Mouse (Mus musculus) CD4-positive, CD25-positive, alpha-beta regulatory T cell, adult 4 months (primary cell): ENCODE measurements around the gene Ptcra. TPM values are rescaled to one million over a fixed set of nuclear protein-coding genes. Genes with fewer than 3 reads are reported as not detected.
"Not testable (repeated sequence)": the region's sequence is repeated elsewhere in the genome, so short reads cannot be mapped to it uniquely, and the experiment has no call there.

Experiments
- ATAC-seq: one replicate; pipeline ENCODE4 v1.8.0; 2017
- polyA plus RNA-seq, 2 experiments: library from polyadenylated mRNA; unstranded; fragments of 100-300 nt; shearing (Covaris generic); gene quantifications; one replicate each; pipeline ENCODE4 v1.2.1; 2017

The Ptcra gene
- polyA plus RNA-seq, 2 experiments from 2014 or later = 0.49 TPM; not detected in 1

DNA sequence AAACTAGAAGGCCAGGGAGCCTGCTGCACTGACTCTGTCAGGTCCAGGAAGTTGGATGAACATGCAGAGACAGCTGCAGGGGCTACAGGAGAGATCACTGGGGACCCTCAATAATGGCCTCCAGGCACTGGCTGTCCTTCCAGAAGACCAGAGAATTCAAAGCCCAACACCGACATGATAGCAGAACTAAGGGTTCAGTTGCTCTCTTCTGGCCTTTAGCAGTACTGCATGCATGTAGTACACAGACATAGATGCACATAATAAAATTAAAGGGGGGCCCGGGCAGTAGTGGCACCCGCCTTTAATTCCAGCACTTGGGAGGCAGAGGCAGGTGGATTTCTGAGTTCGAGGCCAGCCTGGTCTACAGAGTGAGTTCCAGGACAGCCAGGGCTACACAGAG, 7.5 kb upstream of the Ptcra start:
- ATAC-seq = no peak

DNA sequence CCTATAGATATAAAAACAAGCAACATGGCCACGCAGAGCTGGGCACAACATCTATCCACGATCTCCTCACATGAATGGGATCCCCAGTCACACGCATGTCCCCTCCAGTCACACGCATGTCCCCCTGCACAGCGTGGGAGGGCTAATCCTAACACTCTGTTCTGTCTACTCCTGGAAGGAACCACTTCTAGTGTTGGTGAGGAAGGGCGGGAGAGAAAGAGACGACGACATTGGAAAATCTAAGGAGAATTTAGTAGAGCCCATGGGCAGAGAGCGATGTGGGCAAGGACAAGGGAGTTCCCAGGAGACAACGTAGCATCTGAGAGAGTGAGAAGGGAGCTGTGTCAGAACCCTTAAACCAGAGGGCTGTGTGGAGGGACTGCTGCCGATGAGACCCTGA, 7.0 kb upstream of the Ptcra start:
- ATAC-seq = no peak

DNA sequence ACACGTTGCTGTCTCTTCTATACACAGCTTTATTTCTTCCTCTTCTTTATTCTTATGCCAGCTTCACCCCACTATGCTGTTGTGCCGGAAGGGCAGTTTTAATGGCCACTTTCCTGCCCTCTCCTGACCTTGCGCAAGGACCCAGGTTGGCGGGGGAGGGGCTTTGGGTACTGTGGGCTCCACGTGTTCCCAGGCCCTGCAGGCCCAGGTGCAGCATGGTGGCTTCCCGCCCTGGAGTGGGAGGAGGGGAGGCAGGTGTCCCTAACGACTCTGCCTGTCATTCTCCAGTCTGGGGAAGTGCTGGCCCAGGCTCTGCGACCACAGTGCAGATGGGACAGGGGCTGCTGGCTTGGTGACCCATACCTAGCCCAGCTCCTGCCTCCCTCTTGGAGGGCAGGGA, 4.4 kb upstream of the Ptcra start:
- no peak for ATAC-seq

DNA sequence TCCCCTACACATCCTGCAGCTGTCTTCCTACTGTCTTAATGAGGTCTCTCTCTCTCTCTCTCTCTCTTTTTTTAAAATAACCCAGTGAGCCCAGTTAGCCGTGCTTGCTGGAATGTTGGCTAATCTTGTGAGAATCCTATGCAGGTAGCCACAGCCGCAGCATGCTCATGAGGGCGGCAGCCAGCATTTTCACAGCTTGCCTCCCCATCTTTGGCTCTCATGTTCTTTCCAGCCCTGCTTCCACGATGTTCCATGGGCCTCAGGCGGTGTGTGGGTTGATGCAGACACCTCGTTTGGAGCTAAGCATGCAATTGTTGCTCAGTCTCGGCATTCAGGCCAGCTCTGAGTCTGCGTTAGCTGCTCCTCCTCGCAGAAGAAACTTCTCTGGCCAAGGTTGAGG, 1.4 kb upstream of the Ptcra start:
- ATAC-seq = not testable (repeated sequence)

DNA sequence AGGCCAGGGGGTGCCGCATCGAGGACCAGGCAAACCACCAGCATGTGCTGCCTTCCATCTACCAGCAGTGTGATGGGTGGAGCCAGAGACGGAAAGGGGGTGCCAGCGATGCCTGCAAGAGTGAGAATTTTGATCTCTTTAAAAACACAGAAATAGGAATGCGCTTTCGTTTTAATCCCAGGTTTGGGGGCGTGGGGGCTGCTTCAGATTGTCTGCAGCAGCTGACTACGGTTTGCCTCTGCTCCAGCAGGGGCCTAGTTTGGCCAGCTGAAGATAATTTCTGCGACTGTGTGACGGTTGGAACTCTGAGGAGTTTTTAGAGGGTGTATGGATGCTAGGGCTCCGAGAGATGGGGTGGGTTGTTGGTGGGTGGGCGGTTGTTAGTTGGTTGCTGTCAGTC, 4.8 kb downstream of the Ptcra start:
- no peak for ATAC-seq

DNA sequence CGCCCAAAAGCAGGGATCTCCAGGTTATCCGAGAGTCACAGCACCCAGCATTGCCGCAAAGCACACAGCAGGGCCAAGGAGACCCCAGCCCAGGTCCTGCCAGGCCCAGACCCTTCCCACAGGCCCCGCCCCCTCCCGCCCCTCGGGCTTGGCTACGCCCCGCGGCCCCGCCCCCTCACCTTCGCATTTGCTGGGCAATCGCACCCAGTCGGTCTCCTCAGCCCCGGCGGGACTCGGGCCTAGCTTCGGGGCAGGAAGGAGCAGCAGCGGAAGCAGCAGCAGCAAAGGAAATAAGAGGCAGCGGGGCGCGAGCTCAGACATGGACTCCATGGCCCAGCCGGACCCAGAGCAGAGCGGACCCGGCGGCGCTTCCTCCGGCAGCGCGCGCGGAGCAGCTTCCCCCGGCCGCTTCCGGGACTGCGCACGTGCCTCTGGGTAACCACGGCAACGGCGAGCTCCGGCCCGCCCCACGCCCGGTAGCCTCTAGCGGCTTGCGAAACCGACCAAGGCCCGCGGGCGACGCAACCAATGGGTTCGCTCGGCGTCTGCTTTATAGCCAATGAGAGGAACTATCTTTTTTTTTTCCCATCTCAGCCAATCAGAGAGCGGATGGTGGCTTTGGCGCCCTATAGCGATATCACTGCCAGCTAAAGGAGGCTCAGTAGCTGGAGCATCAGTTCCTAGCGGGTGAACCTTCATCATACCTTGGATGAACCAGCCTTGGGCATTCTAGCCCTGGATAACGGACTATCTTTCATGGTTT, 11.5 kb downstream of the Ptcra start, which contains the start of gene Cnpy3:
TSS of gene Cnpy3 (minus strand) at position 421 of the 763 bp plus-strand sequence.
- ATAC-seq = peak; percentile 96

DNA sequence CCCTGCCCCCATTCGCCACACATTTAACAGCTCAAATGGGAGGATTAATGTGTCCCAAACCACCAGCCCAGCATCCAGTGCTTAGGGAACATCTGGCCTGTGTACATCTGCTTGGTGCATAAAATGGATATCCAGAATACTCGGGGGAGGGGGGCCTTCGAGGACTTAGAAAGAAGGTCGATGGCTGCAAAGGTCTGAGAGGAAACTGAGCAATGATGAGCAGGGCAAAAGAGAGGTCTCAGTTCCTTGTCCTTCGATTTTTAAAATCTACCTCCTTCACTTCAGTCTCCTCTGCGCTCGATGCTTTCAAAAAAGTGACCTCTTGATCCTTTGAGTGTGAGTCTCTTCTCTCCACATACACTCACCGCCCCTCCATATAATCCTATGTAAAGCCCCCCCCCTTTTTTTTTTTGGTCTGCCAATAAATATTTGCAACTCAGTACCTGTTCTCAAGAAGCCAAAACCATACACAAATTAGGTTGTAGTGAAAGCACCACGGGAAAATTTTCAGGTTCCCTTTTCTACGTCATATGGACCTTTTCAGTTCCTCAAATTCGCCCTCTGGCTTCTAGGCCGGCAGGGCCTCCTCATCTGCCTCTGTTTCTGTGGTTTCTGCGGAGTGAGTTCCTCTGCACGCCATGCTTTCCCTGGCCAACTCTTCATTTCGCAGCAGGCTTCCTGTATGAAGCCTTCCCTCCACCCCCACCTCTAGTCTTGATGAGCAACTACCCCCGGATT, 12.3 kb downstream of the Ptcra start:
- peak; percentile 33 for ATAC-seq

DNA sequence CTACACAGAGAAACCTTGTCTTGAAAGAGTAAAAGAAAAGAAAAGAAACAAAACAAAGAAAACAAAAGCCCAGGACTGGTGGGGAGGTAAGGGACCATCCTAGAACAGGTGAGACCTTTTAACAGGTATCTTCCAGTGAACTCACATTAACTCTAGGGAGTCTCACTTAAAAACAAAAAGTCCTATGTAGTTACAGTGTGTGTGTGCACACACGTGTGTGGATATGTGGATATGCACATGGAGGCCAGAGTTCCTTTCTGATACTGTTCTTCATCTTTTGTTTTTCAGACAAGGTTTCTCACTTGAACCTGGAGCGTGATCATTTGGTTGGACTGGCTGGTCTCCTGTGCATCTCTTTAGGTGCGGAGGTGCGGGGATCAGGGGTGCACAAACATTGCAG, 12.9 kb downstream of the Ptcra start:
- no peak for ATAC-seq

DNA sequence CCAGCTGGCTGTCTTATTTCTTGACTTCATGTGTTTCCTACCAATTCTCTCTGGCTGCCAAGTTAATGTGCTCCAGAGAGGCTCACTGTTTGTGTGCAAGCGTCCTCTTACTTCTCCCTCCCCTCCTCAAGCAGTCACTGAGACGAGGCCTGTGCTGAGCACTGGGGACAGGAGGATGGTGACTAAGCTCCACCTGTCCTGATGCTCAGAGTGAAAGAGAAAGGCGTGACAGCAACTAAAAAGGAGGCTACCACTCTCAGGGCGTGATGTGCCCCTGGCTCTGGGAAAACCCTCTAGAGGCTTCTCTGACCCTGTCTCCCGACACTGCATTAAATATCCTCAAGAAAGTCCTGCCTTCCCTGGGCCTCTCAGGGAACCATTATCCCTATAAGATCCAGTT, 14.2 kb downstream of the Ptcra start:
- no peak for ATAC-seq

DNA sequence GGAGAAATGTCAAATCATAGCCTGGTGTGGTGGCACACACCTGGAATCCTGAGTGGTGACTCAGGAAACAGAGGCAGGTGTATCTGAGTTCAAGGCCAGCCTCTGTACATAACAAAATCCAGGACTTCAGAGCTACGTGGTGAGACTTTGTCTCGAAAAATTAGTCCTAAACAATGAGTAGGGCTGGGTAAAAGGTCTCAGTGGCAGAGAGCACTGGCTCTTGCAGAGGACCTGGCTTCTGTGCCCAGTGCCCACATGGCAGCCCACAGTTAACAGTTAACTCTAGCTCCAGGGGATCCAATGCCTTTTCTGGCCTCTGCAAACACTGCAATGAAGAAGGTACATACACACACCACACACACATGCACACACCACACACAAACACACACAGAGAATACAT, 15.7 kb downstream of the Ptcra start:
- ATAC-seq = no peak

DNA sequence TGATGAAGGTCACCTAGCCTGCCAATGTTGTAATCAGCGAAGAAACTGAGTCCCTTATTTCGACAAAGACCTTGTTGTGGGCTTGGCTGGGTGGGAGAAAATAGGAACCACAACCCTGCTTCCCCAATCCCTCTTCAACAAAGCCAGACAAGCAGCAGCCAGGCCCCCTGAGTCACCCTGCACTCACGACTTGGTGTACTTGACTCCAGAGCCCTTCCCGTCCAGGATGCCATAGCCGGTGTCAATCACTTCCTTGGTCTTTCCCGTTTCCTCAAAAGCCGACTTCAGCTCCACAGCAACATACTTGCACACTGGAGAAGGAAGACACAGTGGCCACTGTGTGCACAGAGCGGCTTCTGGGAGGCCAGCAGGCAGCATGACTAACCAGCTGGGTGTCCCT, 16.3 kb downstream of the Ptcra start:
- ATAC-seq = no peak

DNA sequence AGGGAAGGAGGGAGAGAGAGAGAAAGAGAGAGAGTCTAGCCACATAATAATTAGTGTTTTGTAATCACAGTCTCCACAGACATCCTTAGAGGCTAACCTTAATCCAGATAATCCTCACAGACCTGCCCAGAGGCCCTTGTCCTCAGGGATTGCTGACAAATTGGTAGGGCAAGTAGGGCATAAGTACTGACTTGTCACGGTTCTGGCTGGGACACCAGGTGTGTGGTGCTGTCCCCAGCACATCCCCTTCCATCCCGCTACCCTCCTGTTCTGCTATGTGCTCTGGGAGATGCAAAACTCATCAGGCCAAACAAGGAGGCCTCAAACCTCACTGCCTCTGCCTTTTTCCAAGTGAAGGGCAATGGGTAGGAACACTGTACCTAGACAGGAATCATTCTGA, 18.0 kb downstream of the Ptcra start:
- ATAC-seq = no peak

DNA sequence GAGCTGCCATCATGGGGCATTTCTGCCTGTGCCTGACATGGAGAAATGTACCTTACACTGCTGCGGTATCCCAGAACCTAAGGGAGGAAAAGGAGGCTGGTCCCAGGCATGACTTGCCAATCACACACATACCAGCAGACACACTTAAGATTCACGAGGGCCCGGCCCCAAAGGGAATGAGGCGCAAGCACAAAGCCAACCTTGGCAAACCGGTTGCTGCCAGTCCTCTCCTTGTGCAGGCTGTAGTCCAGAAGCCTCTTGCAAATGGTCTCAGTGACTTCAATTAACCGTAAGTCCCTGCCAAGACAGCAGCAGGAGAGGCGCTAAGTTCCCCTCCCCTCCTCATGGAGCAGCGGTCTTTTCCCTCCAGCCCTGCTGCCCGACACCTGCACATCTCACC, 20.5 kb downstream of the Ptcra start:
- ATAC-seq = no peak

DNA sequence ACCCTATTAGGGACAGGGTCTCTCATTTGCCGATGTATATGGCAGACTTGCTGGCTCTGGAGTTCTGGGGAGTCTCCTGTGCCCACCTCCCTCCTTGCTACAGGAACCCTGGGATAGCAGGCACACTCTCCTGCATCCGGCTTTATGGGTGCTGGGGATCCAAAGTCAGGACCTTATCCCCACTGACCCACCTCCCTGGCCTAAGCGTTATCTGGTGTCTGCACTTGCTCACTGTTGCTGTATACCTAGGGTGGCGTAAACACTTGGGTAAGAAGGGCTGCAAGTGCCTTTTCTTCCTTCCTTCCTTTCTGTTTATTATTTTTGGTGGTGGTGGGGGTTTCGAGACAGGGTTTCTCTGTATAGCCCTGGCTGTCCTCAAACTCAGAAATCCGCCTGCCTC, 22.2 kb downstream of the Ptcra start:
- no peak for ATAC-seq

DNA sequence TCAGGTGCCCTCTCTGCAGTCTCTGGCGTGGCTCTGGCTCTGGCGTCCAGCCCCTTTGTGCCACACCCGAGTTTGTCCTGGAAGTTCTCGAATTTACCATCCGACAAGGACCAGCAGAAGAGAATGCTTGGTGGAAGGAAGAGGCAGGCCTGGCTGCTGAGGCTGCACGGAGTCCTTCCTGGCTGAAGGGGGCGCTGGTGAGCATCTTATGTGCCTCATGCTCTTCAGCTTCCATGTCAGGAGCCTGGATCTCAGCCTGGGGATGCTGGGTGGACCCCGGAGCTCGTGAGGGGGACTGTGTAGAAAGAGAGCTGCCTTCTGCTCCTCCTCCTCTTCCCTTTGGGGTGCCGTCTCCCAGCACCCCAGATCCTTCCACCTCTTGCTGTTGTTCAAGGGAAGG, 27.4 kb downstream of the Ptcra start:
- ATAC-seq = no peak

DNA sequence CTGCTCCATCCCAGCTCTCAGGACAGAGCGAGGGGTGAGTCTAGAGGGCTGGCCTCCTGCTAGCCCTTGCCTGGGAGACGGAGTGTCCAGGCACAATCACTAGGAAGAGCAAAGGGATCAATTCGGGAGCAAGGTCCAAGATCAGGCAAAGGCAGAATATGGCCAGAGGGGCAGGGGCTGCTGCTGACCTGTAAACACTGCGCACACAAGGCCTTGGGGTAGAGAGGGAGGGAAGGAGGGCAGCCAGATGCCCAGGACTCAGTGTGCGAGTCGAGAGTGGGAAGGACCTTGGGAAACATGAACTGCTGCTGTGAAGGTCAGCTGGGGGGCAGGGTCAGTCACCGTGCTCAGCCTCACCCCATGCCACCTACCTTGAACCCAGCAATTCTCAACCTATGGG, 28.2 kb downstream of the Ptcra start:
- no peak for ATAC-seq

DNA sequence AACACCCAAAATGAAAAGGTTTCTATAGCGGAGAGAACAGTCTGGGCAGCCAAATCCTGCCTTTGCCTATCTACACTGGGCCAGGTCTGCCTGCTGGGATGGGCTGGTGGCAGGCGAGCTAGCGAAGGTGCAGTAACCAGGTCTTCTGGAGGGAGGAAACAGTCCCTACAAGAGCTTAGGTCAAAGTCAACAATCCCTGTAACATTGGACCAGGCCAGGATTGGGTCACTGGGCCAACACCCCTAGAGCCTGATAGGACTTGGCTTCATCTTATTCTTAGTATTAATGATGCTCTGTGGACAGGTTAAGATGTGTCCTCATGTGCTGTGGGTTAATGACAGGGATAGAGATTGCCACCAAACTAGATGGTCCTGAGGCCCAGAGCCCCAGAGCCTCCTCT, 29.5 kb downstream of the Ptcra start:
- no peak for ATAC-seq

DNA sequence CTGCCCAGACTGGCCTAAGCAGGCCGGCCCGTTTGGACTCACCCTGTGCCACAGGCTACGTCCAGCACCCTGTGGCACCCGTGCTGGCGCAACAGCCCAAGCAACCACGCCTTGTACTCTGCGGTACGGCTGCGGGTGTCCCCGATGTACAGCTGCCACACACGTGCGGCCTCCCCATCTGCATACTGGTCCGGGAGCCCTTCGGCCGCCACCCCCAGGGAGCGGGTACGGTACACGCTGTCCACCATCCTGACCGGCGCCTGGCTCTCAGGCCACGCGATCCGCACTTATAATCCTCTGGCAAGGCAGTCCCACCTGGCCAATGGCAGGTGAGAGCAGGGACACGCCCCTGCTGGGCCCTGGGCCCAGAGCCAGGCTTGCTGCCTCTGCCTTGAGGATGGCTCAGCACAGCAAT, 34.6 kb downstream of the Ptcra start, which contains the start of gene Gnmt:
TSS of gene Gnmt (minus strand) at position 265 of the 415 bp plus-strand sequence.
- no peak for ATAC-seq

DNA sequence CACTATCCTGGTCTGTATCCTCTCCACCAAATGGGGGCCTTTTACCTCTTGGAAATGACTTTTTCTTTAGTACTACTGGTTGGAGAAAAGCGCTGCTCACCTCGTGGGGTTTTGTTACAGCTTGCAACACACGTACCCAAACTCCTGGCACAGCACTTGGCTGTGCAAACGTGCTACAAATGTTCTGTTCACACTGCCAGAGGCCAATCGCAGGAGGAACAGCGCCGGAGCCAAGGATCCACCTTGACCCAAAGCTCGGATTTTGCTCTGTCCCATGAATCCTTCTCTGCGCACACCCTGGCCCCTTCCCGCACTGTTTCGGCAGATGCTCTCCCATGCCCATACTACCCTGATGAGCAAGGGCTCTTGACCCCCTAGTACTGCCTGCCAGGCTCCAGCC, 35.0 kb downstream of the Ptcra start:
- ATAC-seq = no peak

DNA sequence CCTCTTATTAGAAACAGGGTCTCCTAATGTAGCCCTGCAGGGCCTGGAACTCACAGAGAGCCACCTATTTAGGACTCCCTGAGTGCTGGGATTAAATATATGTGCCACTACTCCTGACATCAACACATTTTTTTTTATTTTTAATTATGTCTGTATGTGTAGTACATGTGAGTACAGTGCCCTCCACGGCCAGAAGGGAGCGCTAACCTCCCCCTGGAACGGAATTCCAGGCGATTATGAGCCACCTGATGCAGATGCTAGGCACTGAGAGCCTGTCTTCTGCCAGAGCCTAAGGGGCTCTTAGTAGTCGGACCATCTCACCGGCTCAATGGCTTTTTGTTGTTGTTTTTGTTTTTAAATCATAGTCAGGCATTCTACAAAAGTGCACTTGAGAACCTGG, 35.5 kb downstream of the Ptcra start:
- ATAC-seq = no peak

DNA sequence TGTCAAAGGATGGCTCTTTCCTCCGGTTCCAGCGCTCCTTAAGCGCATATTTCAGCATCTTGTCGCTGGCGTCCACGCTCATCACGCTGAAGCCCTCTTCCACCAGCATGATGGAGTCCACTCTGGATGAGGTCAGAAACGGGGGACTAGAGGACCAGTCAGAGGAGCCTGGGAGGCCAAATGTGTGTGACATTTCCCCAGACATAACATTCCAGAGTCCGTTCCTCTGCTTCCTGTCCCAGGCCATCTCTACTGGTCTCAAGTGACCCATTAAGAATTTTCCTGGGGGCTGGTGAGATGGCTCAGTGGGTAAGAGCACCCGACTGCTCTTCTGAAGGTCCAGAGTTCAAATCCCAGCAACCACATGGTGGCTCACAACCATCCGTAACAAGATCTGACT, 36.2 kb downstream of the Ptcra start:
- no peak for ATAC-seq

DNA sequence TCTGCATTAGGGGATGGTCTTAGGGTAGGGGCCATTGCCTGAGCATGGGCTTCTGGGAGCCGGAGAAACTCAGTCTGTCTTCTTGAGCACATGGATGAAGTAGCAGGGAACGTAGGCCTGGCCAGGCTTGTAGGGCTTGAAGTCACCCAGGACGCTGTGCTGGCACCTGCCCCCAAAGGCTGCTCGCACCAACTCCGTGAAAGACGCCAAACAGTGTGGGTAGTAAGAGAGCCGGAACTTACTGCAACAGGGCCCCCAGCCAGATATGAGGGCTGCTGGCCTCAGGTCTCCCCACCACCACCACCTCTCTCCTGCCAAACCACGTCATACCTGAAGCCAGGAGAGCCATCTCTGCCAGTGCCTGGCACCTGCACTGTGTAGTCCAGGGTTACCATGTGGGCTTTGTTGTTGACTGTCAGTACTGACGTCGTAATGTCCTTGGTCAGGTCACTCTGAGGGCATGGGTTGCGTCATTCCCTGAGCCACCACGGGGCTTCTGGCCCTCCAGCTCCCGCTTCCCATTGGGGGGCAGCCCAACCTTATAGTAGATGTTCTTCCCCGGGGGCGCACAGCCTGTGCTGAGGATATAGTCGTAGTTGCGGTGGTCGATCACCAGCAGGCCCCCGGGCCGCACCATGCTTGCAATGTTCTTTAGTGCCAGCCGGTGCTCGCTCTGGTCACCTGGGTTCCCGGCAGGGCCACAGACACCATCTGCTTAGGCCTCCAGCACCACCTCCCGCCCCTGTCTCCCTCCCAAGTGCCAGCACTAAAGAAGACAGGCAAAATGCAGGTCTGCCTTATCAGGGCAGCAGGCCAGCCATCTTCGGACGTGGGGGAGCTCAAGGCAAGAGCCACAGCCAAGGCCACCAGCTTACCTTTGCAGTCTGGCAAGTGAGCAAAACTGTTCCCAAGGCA, 37.5 kb downstream of the Ptcra start:
- ATAC-seq = no peak

DNA sequence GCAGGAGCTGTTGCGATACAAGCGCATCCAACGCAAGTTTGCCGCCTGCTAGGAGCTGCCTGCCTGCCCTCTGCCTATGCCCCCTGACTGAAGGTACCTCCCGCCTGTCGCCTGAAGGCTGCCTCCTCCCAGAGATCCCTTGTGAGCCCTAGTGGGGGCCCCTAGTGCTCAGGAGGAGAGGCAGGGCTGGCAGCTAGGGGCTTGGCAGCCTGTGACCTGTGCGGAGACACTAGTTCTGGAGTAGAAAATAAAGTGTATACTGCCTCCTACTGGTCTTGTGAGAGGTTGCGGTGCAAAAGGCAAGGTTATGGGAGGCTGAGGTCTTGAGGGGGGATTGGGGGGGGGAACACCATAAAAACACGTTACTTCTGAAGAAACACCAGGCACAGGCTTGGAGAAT, 38.2 kb downstream of the Ptcra start:
- ATAC-seq = peak; percentile 69
